ENCODE assay signal across 1 mouse cellular context in the genomic region with DNA sequence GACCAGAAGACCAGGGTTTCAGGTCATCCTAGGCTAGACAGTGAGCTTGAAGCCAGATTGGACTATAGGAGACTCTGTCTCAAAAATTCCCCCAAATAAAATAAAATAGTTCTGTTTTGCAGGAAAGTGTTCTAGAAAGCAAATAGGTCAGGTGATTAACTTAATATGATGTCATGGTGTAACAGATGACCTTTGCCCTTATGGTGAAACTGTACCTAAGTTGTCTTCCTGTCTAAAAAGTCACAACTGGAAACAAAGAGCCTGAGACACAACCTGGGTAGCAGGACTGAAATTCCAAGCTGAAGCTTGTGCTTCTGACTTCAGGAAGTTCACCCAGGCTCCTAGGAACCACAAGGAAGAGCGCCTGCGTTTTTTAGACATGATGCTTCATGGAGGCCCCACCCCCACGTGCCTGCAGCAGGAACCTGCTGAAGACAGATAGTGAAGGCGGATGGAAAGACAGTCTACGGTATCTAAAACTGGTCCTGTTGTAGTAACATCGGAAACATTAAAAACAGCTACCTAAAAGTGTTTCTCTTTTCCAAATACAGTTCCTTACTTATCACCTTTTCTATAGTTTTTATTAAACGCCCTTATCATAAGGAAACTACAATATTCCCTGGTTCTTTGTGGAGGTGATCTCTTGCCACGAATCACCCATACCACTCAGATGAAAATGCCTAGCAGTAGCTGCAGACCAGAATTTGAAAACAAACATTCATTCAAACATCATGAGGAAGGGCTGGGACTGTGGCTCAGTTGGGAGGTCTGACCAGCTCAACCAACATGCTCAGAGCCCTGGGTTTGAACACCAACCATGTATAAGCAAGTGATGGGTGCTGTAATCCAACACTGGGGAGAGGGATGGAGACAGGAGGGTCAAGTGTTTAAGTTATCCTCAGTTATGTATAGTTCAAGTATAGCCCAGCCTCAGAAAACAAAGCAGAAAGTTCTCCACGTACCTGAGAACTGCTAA.
TF ChIP-seq lines count a peak whose summit lies in the region.

No protein-coding gene starts in this region.

TF ChIP-seq in MEL, 35 proteins besides CTCF, POLR2A, EP300 and RAD21 (continued from another document):
- TF ChIP-seq ZC3H11A (IDR thresholded peaks at IDR 0.05; ENCODE audit: low read depth, low read length) (no peak), MYC (IDR thresholded peaks at IDR 0.05; ENCODE audit: low read depth, low read length) (peak; percentile 83), HCFC1 (IDR thresholded peaks at IDR 0.05; ENCODE audit: low read depth, low read length) (0 out of 2 replicates have a peak, but pooled peaks have one; percentile 14), USF1 (IDR thresholded peaks at IDR 0.05; ENCODE audit: low read depth, low read length) (peak; percentile 81), BHLHE40 (IDR thresholded peaks at IDR 0.05; ENCODE audit: borderline replicate concordance, low read depth, low read length) (peak; percentile 95), TAL1 (IDR thresholded peaks at IDR 0.05; ENCODE audit: low read length) (peak; percentile 87)
